ENCODE assay signal across 10 mouse cellular contexts in the genomic region with DNA sequence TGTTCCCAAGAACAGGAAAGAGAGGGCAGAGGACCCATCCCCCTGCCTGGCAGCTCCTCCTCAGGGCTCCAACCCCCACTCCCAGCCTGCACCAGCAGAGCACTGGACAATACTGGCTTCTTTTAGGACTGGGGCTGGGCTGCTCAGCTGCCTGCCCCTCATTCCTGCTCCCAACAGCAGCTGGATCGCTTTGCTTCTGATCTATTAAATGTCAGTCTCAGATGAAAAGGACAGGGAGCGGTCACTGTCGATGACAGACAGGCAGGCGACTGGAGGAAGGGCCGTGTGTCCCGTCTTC. TPM values are rescaled to one million over a fixed set of nuclear protein-coding genes. Genes with fewer than 3 reads are reported as not detected.
DNase-seq lines count a peak whose midpoint lies in the region; ATAC-seq and TF ChIP-seq lines count a peak whose summit lies in the region.
"Had no signal": no experiment of that assay in that cellular context is flagged by ENCODE, and none has a peak within 500 bp of the region (broad histone marks: within the 10 kb centered on the region; RNA-seq: fewer than 3 reads in every experiment).

No protein-coding gene starts in this region.

- 26% methylated on average over 6 of the region's 6 CpGs for WGBS in heart, embryonic 14.5 days
- 85% methylated on average over 6 of the region's 6 CpGs for WGBS in thymus, adult 2 months
- WGBS in hindbrain, postnatal 0 days = 28% methylated on average over 6 of the region's 6 CpGs

- H3K27me3 ChIP-seq in heart, embryonic 14.5 days (ENCODE audit: control insufficient read depth, insufficient read depth, low read length) = no peaks in the 10 kb centered on the region
- H3K27me3 ChIP-seq in thymus, adult 2 months (ENCODE audit: control insufficient read depth, insufficient read depth, low read length) = no peaks in the 10 kb centered on the region
- H3K27me3 ChIP-seq in hindbrain, postnatal 0 days (ENCODE audit: insufficient read depth, low read length) = no peaks in the 10 kb centered on the region
- H3K27me3 ChIP-seq: lung, embryonic 15.5 days had no signal

- H3K36me3 ChIP-seq in heart, embryonic 14.5 days (ENCODE audit: control insufficient read depth, insufficient read depth, low read length) = no peaks in the 10 kb centered on the region
- H3K36me3 ChIP-seq in thymus, adult 2 months (ENCODE audit: control insufficient read depth, insufficient read depth, low read length) = no peaks in the 10 kb centered on the region
- no peaks in the 10 kb centered on the region for H3K36me3 ChIP-seq in hindbrain, postnatal 0 days (ENCODE audit: insufficient read depth, low read length)
- H3K36me3 ChIP-seq: lung, embryonic 15.5 days had no signal

- H3K4me2 ChIP-seq in heart, embryonic 14.5 days (ENCODE audit: low read length) = 0 out of 2 replicates have a peak overlapping the region, but pooled peaks have one; percentile 6
- H3K4me2 ChIP-seq in hindbrain, postnatal 0 days (ENCODE audit: low read depth, low read length) = peak overlapping the region; percentile 1; the same call in 1 of the 2 replicates
- H3K4me2 ChIP-seq: lung, embryonic 15.5 days had no signal

- no peak for DNase-seq in heart, adult 11 months
- DNase-seq in thymus, adult 2 months = no peak
- DNase-seq in thymus, postnatal 14 days = no peak
- no peak for DNase-seq in hindbrain, postnatal 0 days (ENCODE audit: low spot score)
- no peak for DNase-seq in gastrocnemius, postnatal 25 days
- DNase-seq in left cerebral cortex, postnatal 10 days (ENCODE audit: extremely low spot score in 1 of 2, low spot score in 2 of 2) = no peak
- DNase-seq: thymus, adult 18-20 months had no signal

- intact Hi-C loops in left cerebral cortex, postnatal 10 days (cut with DNase I) = no loop called here

- TF ChIP-seq CTCF in thymus, adult 2 months (IDR thresholded peaks at IDR 0.05; ENCODE audit: borderline replicate concordance, control insufficient read depth, extremely low read depth, insufficient read depth, low read length, poor library complexity) = no peak
- TF ChIP-seq CTCF in hindbrain, postnatal 0 days (IDR thresholded peaks at IDR 0.05; ENCODE audit: low read depth) = no peak

- 0 out of 2 replicates have a peak overlapping the region, but pooled peaks have one; percentile 21 for H3K9ac ChIP-seq in heart, embryonic 14.5 days (ENCODE audit: low read length)
- 0 out of 2 replicates have a peak overlapping the region, but pooled peaks have one; percentile 28 for H3K9ac ChIP-seq in hindbrain, postnatal 0 days (replicated peaks; ENCODE audit: low read length)
- H3K9ac ChIP-seq: lung, embryonic 15.5 days had no signal

- no peak for TF ChIP-seq POLR2A in thymus, adult 2 months (IDR thresholded peaks at IDR 0.05; ENCODE audit: control insufficient read depth, extremely low read depth, insufficient read depth, low read length, poor library complexity)

- H3K4me1 ChIP-seq in heart, embryonic 14.5 days (ENCODE audit: control insufficient read depth in 2 of 2, insufficient read depth in 2 of 2, low read length in 2 of 2) = peaks cover 51 to 84% of the 10 kb centered on the region in 2 experiments
- peaks cover 90% of the 10 kb centered on the region for H3K4me1 ChIP-seq in thymus, adult 2 months (replicated peaks; ENCODE audit: control insufficient read depth, insufficient read depth, low read length)
- H3K4me1 ChIP-seq in hindbrain, postnatal 0 days (ENCODE audit: insufficient read depth, low read length) = peaks cover 19% of the 10 kb centered on the region

- 0 out of 4 replicates have a peak overlapping the region, but pooled peaks of 1 of the 2 experiments have one; percentile 16 for H3K27ac ChIP-seq in heart, embryonic 14.5 days (replicated peaks in 1 of 2; ENCODE audit: control insufficient read depth in 1 of 2, insufficient read depth in 1 of 2, low read depth in 2 of 2, low read length in 2 of 2)
- peak overlapping the region; percentile 88 for H3K27ac ChIP-seq in thymus, adult 2 months (ENCODE audit: control insufficient read depth, insufficient read depth, low read length)
- peak overlapping the region; percentile 45; the same call in 1 of the 2 replicates for H3K27ac ChIP-seq in hindbrain, postnatal 0 days
- H3K27ac ChIP-seq: lung, embryonic 15.5 days had no signal

- no peaks in the 10 kb centered on the region for H3K9me3 ChIP-seq in heart, embryonic 14.5 days (ENCODE audit: control insufficient read depth, low read length)
- H3K9me3 ChIP-seq in hindbrain, postnatal 0 days (ENCODE audit: low read length) = no peaks in the 10 kb centered on the region
- H3K9me3 ChIP-seq: lung, embryonic 15.5 days had no signal

- ATAC-seq in heart, embryonic 14.5 days (ENCODE audit: insufficient number of reproducible peaks, insufficient read depth, low FRiP score, low read depth) = no peak
- ATAC-seq in hindbrain, postnatal 0 days = peak; percentile 60
- no peak for ATAC-seq in erythroblast, adult 5-6 weeks (replicated peaks; ENCODE audit: low FRiP score, poor library complexity, severe bottlenecking)

- H3K4me3 ChIP-seq in heart, embryonic 14.5 days (ENCODE audit: control insufficient read depth in 1 of 2, insufficient read depth in 1 of 2, low read depth in 1 of 2, low read length in 2 of 2) = no peak overlapping the region
- H3K4me3 ChIP-seq in thymus, adult 2 months (ENCODE audit: control insufficient read depth, insufficient read depth, low read length) = no peak overlapping the region
- no peak overlapping the region for H3K4me3 ChIP-seq in hindbrain, postnatal 0 days (ENCODE audit: low read length)
- H3K4me3 ChIP-seq: lung, embryonic 15.5 days had no signal

RNA-seq across cellular contexts. Expression of a gene that starts 40.4 kb away (rescaled TPM):
- 17.4 and 21.1 TPM in 2 replicates for polyA plus RNA-seq in heart, embryonic 14.5 days (2014; fragmentation: Nextera tagmentation; extraction: Ambion mirVana)
- 156 and 182 TPM in 2 replicates for polyA plus RNA-seq in thymus, adult 2 months (2012; rRNA removed)
- 19.7 and 33.1 TPM in 2 replicates for total RNA-seq in hindbrain, postnatal 0 days (2014; rRNA removed)
- 13.7 and 15.0 TPM in 2 replicates for polyA plus RNA-seq in hindbrain, postnatal 0 days (2015; fragmentation: Nextera tagmentation; extraction: Ambion mirVana)
- 14.8 and 18.8 TPM in 2 replicates for total RNA-seq in erythroblast, adult 5-6 weeks (2015; ENCODE audit: low replicate concordance)
- 6.5 and 7.1 TPM in 2 replicates for total RNA-seq in erythroblast, adult 5-6 weeks (2017; ENCODE audit: low replicate concordance)
- total RNA-seq in gastrocnemius, postnatal 25 days (2021) = 100 to 1,000 TPM; 132 to 144 TPM
- total RNA-seq in left cerebral cortex, postnatal 10 days (2021) = 10 to 100 TPM; 66.1 to 77.0 TPM
